Mouse (Mus musculus) gastrocnemius, adult 18-20 months (tissue): ENCODE measurements around the gene Rcc1l. TPM values are rescaled to one million over a fixed set of nuclear protein-coding genes. Genes with fewer than 3 reads are reported as not detected.

Experiments
- DNase-seq: peaks from one replicate; pipeline ENCODE4 v3.0.0; 2021; ENCODE audit warnings: low spot score
- total RNA-seq, 2 experiments: library from RNA; stranded (reverse); gene quantifications; 2 replicates each; pipeline ENCODE4 v1.2.3; 2021

The Rcc1l gene
- total RNA-seq, 2 experiments from 2014 or later: 22.7 to 25.2 TPM

- DNase-seq: no peak
Observed at GRCm38 (mm10) chr5:134173206-134173605, 3.4 kb downstream of the Rcc1l start.

- DNase-seq: no peak
Observed at GRCm38 (mm10) chr5:134170167-134170566, 6.4 kb downstream of the Rcc1l start.

GRCm38 (mm10) chr5:134169231-134169630 lies 7.3 kb downstream of the Rcc1l start:
- DNase-seq: no peak

- no peak for DNase-seq
Observed at GRCm38 (mm10) chr5:134168033-134168432, 8.5 kb downstream of the Rcc1l start.

- DNase-seq: no peak
Observed at GRCm38 (mm10) chr5:134166642-134167041, 9.9 kb downstream of the Rcc1l start.

- DNase-seq: no peak
Observed at GRCm38 (mm10) chr5:134164688-134165087, 11.9 kb downstream of the Rcc1l start.

- no peak for DNase-seq
Observed at GRCm38 (mm10) chr5:134155916-134156466, 20.6 kb downstream of the Rcc1l start.

- DNase-seq: no peak
Observed at GRCm38 (mm10) chr5:134151895-134152294, 24.7 kb downstream of the Rcc1l start.

GRCm38 (mm10) chr5:134148153-134148552 lies 28.4 kb downstream of the Rcc1l start:
- DNase-seq: peak; percentile 46

GRCm38 (mm10) chr5:134147194-134147753 lies 29.3 kb downstream of the Rcc1l start:
- DNase-seq: no peak

- DNase-seq: no peak
Observed at GRCm38 (mm10) chr5:134144986-134145385, 31.6 kb downstream of the Rcc1l start.

GRCm38 (mm10) chr5:134142381-134142780 lies 34.2 kb downstream of the Rcc1l start:
- DNase-seq: no peak

- DNase-seq: no peak
Observed at GRCm38 (mm10) chr5:134141236-134141635, 35.3 kb downstream of the Rcc1l start.

GRCm38 (mm10) chr5:134139429-134139828 lies 37.1 kb downstream of the Rcc1l start:
- no peak for DNase-seq

- no peak for DNase-seq
Observed at GRCm38 (mm10) chr5:134137933-134138332, 38.6 kb downstream of the Rcc1l start.

GRCm38 (mm10) chr5:134136022-134136421 lies 40.6 kb downstream of the Rcc1l start:
- no peak for DNase-seq

GRCm38 (mm10) chr5:134131586-134131985 lies 45.0 kb downstream of the Rcc1l start:
- no peak for DNase-seq

GRCm38 (mm10) chr5:134126232-134126631 lies 50.3 kb downstream of the Rcc1l start:
- DNase-seq: no peak

GRCm38 (mm10) chr5:134123846-134124245 lies 52.7 kb downstream of the Rcc1l start:
- peak; percentile 79 for DNase-seq

- no peak for DNase-seq
Observed at GRCm38 (mm10) chr5:134121893-134122259, 54.7 kb downstream of the Rcc1l start.

- DNase-seq: peak; percentile 38
Observed at GRCm38 (mm10) chr5:134121138-134121892, 55.3 kb downstream of the Rcc1l start.

- no peak for DNase-seq
Observed at GRCm38 (mm10) chr5:134120135-134120534, 56.4 kb downstream of the Rcc1l start.
